Mouse (Mus musculus) ovary, postnatal 14 days (tissue): ENCODE results near the gene Adh6a.
"Not testable (repeated sequence)": the region's sequence is repeated elsewhere in the genome, so short reads cannot be mapped to it uniquely, and the experiment has no call there.

ENCODE experiments used
- DNase-seq: peaks from one replicate; pipeline ENCODE4 v3.0.0; 2022; ENCODE audit warnings: low spot score

Adh6a gene

DNA sequence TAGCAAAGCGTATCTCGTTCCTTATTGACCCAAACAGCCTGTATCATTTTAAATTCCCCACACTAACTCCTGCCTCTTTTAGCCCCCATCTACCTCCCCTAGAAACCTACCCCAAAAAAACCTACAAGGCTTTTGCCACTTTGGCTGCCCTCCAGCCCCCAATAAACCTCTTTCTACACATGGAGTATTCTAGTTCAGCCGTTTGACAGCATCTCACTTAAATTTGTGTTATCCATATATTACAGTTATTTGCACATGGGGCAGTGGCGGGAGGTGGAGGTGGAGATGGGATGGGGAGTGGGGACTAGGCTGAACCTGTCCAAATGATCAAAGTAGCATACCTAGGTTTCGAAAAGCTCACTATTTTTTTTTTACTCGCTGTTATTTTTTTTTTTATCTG, 12.4 kb downstream of the Adh6a start:
- DNase-seq: no peak

DNA sequence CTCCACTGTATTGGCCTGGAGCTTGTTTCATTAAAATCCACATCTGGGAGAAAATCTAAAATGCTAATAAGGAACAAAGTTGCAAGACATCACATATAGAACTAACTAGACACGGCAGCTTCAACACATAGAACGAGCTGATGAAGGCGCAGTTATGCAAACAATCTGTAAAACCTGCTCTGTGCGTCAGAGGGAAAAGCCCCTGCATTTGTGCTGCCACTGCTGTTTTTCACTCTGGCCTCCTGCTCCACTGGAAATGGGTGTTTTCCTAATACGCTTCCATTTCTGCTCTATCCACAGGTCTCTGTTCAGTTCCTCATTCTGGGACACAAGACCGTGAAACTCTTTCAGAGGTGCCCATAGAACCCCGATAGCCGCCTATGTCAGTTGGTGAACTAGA, 20.8 kb downstream of the Adh6a start:
- DNase-seq: no peak

DNA sequence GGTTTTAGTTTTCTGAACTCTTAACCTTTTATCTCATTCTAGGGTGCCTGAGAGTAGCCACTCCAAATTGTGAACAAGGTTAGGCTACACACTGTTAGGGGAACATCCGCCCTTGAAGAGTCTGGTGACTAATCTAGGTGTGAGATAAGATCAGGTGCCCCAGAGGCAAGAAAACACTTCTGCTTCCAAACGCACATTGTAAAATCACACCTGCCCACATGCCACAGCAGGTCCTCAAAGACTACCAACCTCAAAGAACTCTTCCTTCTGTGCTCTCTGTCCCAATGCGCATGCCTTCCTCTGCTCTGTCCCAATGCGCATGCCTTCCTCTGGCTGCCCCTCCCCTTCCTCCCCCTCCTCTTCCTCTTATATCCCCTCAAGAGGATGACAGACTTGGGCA, 21.2 kb downstream of the Adh6a start:
- no peak for DNase-seq

DNA sequence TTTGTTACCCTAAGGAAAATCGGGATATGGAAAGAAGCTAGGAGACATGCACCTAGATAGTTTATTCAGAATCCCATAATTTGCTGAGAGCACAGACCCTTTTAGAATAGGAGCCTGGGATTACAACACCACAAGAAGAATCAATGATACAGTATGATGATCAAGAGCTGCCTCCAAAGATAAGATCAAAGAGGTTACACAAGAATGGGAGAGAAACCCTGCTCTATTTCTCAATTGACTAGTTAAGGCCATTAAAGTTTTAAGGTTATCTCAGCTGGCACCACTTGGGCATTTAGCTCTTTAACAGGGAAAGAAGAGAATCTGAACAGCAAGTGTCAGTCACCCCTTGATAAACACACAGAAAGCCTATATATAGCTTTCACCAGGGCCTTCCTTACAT, 22.5 kb downstream of the Adh6a start:
- no peak for DNase-seq

DNA sequence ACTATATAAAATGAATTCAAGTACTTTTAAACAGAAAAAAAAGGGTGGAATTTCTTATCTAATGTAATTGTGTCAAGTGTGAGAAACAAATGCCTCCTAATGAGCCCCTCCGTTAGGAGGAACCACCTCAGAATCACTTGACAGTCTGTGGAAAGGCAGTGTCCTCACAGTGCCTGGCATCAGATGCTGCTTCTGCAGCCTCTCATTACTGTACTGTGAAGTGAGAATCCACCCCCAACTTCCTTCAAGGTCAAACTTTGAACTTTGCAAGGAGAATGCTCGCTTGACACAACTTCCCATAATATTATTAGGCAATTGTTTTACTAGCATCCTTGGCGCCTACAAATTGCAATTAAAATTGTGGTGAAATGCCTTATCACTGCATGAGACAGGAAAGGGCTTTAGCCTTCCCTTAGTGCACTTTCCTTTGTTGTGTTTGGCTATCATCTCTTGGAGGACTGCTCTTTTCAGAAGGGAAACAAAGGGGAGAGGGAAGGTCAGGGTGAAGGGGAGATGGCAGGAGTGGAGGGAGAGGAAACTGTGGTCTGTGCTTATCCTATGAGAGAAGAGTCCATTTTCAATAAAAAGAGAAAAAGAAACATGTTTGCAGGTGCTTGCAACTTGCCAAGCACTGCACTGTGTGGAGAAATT, 23.1 kb downstream of the Adh6a start:
- no peak for DNase-seq

DNA sequence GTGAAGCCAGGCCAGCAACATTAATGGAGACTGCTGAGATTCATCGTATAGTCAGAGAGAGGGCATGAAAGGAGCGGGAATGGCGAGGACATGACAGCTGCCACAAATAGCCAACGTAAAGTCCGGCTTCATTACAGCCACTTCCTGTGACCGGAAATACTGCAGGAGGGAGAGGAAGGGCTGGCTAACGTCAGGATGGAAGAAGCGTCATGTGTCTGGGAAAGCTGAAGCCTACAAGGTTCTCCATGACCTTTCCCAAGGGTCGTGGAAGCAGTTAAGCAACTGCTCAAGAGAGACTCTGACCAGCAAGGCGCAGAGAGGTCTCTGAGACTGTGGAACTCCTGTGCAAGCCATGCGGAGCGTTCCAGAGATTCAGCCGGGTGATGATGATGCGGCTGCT, 28.4 kb downstream of the Adh6a start, which contains the start of gene Adh6b:
Adh6b (plus strand) TSS at position 305 of the 400 bp plus-strand sequence.
- DNase-seq: no peak

GRCm38 (mm10) chr3:138347041-138347440, 34.0 kb downstream of the Adh6a start:
- DNase-seq: no peak

- no peak for DNase-seq
Observed at GRCm38 (mm10) chr3:138352012-138352809, 39.1 kb downstream of the Adh6a start.

GRCm38 (mm10) chr3:138358856-138359255, 45.8 kb downstream of the Adh6a start:
- DNase-seq: no peak

- DNase-seq: no peak
Observed at GRCm38 (mm10) chr3:138360721-138361120, 47.6 kb downstream of the Adh6a start.

DNA sequence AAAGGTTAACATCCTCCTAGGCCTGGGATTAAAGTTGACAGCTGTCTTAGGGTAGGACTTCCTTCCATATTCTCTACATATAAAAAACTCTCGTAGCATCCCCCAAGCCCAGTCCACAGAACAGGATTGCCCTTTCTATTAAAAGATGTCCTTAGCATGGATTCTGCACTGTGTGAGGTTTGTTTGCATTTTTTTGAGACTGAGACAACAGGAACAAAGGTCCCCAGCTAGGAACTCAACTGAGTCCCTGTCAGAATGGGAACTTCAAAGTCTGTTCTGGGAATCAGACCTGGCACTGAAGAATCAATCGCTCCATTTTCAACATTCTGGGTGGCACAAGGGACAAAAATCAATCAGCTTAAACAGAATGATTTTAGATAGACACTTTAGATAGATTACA, 49.8 kb downstream of the Adh6a start:
- no peak for DNase-seq

- DNase-seq: no peak
Observed at GRCm38 (mm10) chr3:138366181-138366580, 53.1 kb downstream of the Adh6a start.

- DNase-seq: no peak
Observed at GRCm38 (mm10) chr3:138369546-138369945, 56.5 kb downstream of the Adh6a start.

GRCm38 (mm10) chr3:138370289-138370688, 57.2 kb downstream of the Adh6a start:
- not testable (repeated sequence) for DNase-seq

GRCm38 (mm10) chr3:138373920-138374319, 60.8 kb downstream of the Adh6a start:
- no peak for DNase-seq

GRCm38 (mm10) chr3:138375148-138375547, 62.1 kb downstream of the Adh6a start:
- DNase-seq: no peak
